Mouse (Mus musculus): ENCODE measurements around the gene Uck1. TPM values are rescaled to one million over a fixed set of nuclear protein-coding genes. Genes with fewer than 3 reads are reported as not detected.

The Uck1 gene
- polyA plus RNA-seq, 1 experiment = 109 TPM

- 95% methylated on average over 10 of the region's 10 CpGs for WGBS
- DNase-seq = no peak
- Histone ChIP-seq H3K4me1 (replicated peaks; ENCODE audit: control insufficient read depth, insufficient read depth, low read length) (no peaks in the 10 kb centered on the region), H3K27me3 (ENCODE audit: control insufficient read depth, insufficient read depth, low read length) (no peaks in the 10 kb centered on the region), H3K27ac (ENCODE audit: control insufficient read depth, insufficient read depth, low read length) (no peak overlapping the region), H3K4me3 (ENCODE audit: control insufficient read depth, insufficient read depth, low read length) (no peak overlapping the region), H3K36me3 (ENCODE audit: control insufficient read depth, insufficient read depth, low read length) (peaks cover 99% of the 10 kb centered on the region)
- TF ChIP-seq POLR2A (IDR thresholded peaks at IDR 0.05; ENCODE audit: control insufficient read depth, extremely low read depth, insufficient read depth, low read length, poor library complexity) (no peak), CTCF (IDR thresholded peaks at IDR 0.05; ENCODE audit: borderline replicate concordance, control insufficient read depth, extremely low read depth, insufficient read depth, low read length, poor library complexity) (no peak)
Measured at GRCm38 (mm10) chr2:32216506-32216905, 43.5 kb downstream of the Uck1 start.

GRCm38 (mm10) chr2:32215576-32215975, 44.4 kb downstream of the Uck1 start:
- H3K4me1 ChIP-seq (replicated peaks; ENCODE audit: control insufficient read depth, insufficient read depth, low read length) = no peaks in the 10 kb centered on the region
- H3K27me3 ChIP-seq (ENCODE audit: control insufficient read depth, insufficient read depth, low read length) = no peaks in the 10 kb centered on the region
- TF ChIP-seq POLR2A (IDR thresholded peaks at IDR 0.05; ENCODE audit: control insufficient read depth, extremely low read depth, insufficient read depth, low read length, poor library complexity) (no peak), CTCF (IDR thresholded peaks at IDR 0.05; ENCODE audit: borderline replicate concordance, control insufficient read depth, extremely low read depth, insufficient read depth, low read length, poor library complexity) (no peak)
- H3K27ac ChIP-seq (ENCODE audit: control insufficient read depth, insufficient read depth, low read length) = no peak overlapping the region
- DNase-seq = no peak
- WGBS = 94% methylated on average over 10 of the region's 10 CpGs
- peaks cover 99% of the 10 kb centered on the region for H3K36me3 ChIP-seq (ENCODE audit: control insufficient read depth, insufficient read depth, low read length)
- H3K4me3 ChIP-seq (ENCODE audit: control insufficient read depth, insufficient read depth, low read length) = no peak overlapping the region

- Histone ChIP-seq H3K36me3 (ENCODE audit: control insufficient read depth, insufficient read depth, low read length) (peaks cover 99% of the 10 kb centered on the region), H3K4me1 (replicated peaks; ENCODE audit: control insufficient read depth, insufficient read depth, low read length) (no peaks in the 10 kb centered on the region), H3K27me3 (ENCODE audit: control insufficient read depth, insufficient read depth, low read length) (no peaks in the 10 kb centered on the region), H3K27ac (ENCODE audit: control insufficient read depth, insufficient read depth, low read length) (no peak overlapping the region), H3K4me3 (ENCODE audit: control insufficient read depth, insufficient read depth, low read length) (no peak overlapping the region)
- DNase-seq = no peak
- 92% methylated on average over 10 of the region's 10 CpGs for WGBS
- TF ChIP-seq POLR2A (IDR thresholded peaks at IDR 0.05; ENCODE audit: control insufficient read depth, extremely low read depth, insufficient read depth, low read length, poor library complexity) (no peak), CTCF (IDR thresholded peaks at IDR 0.05; ENCODE audit: borderline replicate concordance, control insufficient read depth, extremely low read depth, insufficient read depth, low read length, poor library complexity) (no peak)
Measured at GRCm38 (mm10) chr2:32213000-32213399, 47.0 kb downstream of the Uck1 start.

- H3K27me3 ChIP-seq (ENCODE audit: control insufficient read depth, insufficient read depth, low read length) = no peaks in the 10 kb centered on the region
- no peak for DNase-seq
- TF ChIP-seq POLR2A (IDR thresholded peaks at IDR 0.05; ENCODE audit: control insufficient read depth, extremely low read depth, insufficient read depth, low read length, poor library complexity) = no peak
- TF ChIP-seq CTCF (IDR thresholded peaks at IDR 0.05; ENCODE audit: borderline replicate concordance, control insufficient read depth, extremely low read depth, insufficient read depth, low read length, poor library complexity) = no peak
- 98% methylated on average over 8 of the region's 8 CpGs for WGBS
- H3K4me1 ChIP-seq (replicated peaks; ENCODE audit: control insufficient read depth, insufficient read depth, low read length) = no peaks in the 10 kb centered on the region
- no peak overlapping the region for H3K4me3 ChIP-seq (ENCODE audit: control insufficient read depth, insufficient read depth, low read length)
- no peak overlapping the region for H3K27ac ChIP-seq (ENCODE audit: control insufficient read depth, insufficient read depth, low read length)
- peaks cover 99% of the 10 kb centered on the region for H3K36me3 ChIP-seq (ENCODE audit: control insufficient read depth, insufficient read depth, low read length)
Measured at GRCm38 (mm10) chr2:32211689-32212088, 48.3 kb downstream of the Uck1 start.

GRCm38 (mm10) chr2:32207682-32208081, 52.3 kb downstream of the Uck1 start:
- DNase-seq = no peak
- peaks cover 97% of the 10 kb centered on the region for H3K36me3 ChIP-seq (ENCODE audit: control insufficient read depth, insufficient read depth, low read length)

More at GRCm38 (mm10) chr2:32207682-32208081, 52.3 kb downstream of the Uck1 start:
- TF ChIP-seq CTCF (IDR thresholded peaks at IDR 0.05; ENCODE audit: borderline replicate concordance, control insufficient read depth, extremely low read depth, insufficient read depth, low read length, poor library complexity) (no peak), POLR2A (IDR thresholded peaks at IDR 0.05; ENCODE audit: control insufficient read depth, extremely low read depth, insufficient read depth, low read length, poor library complexity) (no peak)
- Histone ChIP-seq H3K27ac (ENCODE audit: control insufficient read depth, insufficient read depth, low read length) (no peak overlapping the region), H3K4me1 (replicated peaks; ENCODE audit: control insufficient read depth, insufficient read depth, low read length) (no peaks in the 10 kb centered on the region), H3K4me3 (ENCODE audit: control insufficient read depth, insufficient read depth, low read length) (no peak overlapping the region), H3K27me3 (ENCODE audit: control insufficient read depth, insufficient read depth, low read length) (no peaks in the 10 kb centered on the region)
- WGBS = 100% methylated on average over 1 of the region's 1 CpGs

Other genes with a start within 250 kb of the Uck1 start
- 189 and 210 TPM in 2 replicates for gene Fam78a, start 175.3 kb downstream of the Uck1 start, polyA plus RNA-seq (2012; rRNA removed)
- gene Plpp7, start 164.6 kb downstream of the Uck1 start, polyA plus RNA-seq (2012; rRNA removed) = 2.9 and 7.7 TPM in 2 replicates
- 104 and 134 TPM in 2 replicates for gene Prrc2b, start 109.1 kb downstream of the Uck1 start, polyA plus RNA-seq (2012; rRNA removed)
- 36.4 and 42.1 TPM in 2 replicates for gene Pomt1, start 23.6 kb downstream of the Uck1 start, polyA plus RNA-seq (2012; rRNA removed)
- 36.6 and 37.5 TPM in 2 replicates for gene Golga2, start 27.2 kb upstream of the Uck1 start, polyA plus RNA-seq (2012; rRNA removed)
- gene Swi5, start 27.9 kb upstream of the Uck1 start, polyA plus RNA-seq (2012; rRNA removed) = 147 and 168 TPM in 2 replicates
- 517 and 528 TPM in 2 replicates for gene Ciz1, start 92.2 kb upstream of the Uck1 start, polyA plus RNA-seq (2012; rRNA removed)
- 10.7 and 12.1 TPM in 2 replicates for gene Dnm1, start 93.2 kb upstream of the Uck1 start, polyA plus RNA-seq (2012; rRNA removed)
- 192 and 257 TPM in 2 replicates for gene 1110008P14Rik, start 121.8 kb upstream of the Uck1 start, polyA plus RNA-seq (2012; rRNA removed)
- gene Lcn2, start 128.1 kb upstream of the Uck1 start, polyA plus RNA-seq (2012; rRNA removed) = 23.8 and 27.3 TPM in 2 replicates
- 17.9 and 24.7 TPM in 2 replicates for gene Ptges2, start 135.7 kb upstream of the Uck1 start, polyA plus RNA-seq (2012; rRNA removed)
- gene Naif1, start 190.3 kb upstream of the Uck1 start, polyA plus RNA-seq (2012; rRNA removed) = 8.8 and 9.2 TPM in 2 replicates
- 25.3 and 29.3 TPM in 2 replicates for gene Slc25a25, start 191.3 kb upstream of the Uck1 start, polyA plus RNA-seq (2012; rRNA removed)